Mouse (Mus musculus): ENCODE data around the gene Catsper3. TPM values are rescaled to one million over a fixed set of nuclear protein-coding genes. Genes with fewer than 3 reads are reported as not detected.

Catsper3 gene
- not detected in 4 replicates for total RNA-seq (2023; ENCODE audit: inconsistent age)

DNA sequence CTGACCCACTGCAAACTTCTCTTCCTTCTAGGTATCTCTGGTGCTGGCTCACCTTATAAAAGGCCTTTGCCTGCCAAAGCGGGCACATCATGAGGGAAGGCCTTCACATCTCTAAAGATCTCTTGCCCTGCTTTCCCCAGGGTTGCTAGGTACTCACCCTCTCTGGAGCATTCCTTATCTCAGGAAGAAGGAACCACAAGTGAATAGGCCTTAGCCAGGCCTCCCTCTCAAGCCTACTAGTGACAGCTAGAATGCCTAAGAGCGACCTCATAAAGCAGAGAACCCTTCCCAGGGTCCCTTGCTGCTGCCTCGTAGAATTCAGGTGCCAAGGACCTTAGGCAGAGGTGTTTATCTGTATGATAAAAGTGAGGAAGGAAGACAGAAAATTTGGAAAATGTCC lies at the start of gene Catsper3:
Catsper3 (plus strand) TSS at position 301 of the 400 bp plus-strand sequence.

DNA sequence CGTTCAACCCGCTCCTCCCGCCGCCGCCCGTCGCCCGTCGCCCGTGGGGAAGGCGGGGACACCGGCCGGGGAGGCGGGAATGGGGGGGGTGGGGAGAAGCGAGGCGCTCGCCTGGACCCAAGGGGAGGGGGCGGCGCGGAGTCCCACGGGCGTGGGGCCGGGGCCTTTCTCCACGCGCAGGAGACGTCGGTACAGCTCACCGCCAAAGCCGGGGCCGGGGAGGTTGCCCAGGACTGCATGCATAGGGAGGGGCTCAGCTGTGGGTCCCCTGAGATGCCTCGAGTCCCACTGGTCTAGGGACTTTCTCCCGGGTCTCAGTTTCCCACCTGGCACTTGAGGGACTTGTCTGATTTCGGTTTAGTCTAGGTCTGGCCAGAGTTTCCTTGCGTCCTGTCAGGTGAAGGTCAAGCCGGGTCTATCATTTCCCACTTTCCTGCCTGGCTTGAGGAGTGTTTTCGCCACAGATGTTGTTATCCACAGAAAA lies 51.8 kb downstream of the Catsper3 start, which contains the start of gene Pitx1:
Pitx1 (minus strand) TSS at position 51 of the 484 bp plus-strand sequence.

Other genes starting within 250 kb of the Catsper3 start
- gene Ddx41, start 247.9 kb upstream of the Catsper3 start, total RNA-seq (2023; ENCODE audit: inconsistent age) = 135 to 156 TPM (median 143 TPM) in 4 replicates
- 144 to 171 TPM (median 151 TPM) in 4 replicates for gene Fam193b, start 213.4 kb upstream of the Catsper3 start, total RNA-seq (2023; ENCODE audit: inconsistent age)
- 83.2 to 101 TPM (median 86.8 TPM) in 4 replicates for gene Tmed9, start 210.8 kb upstream of the Catsper3 start, total RNA-seq (2023; ENCODE audit: inconsistent age)
- 22.5 to 24.4 TPM (median 23.2 TPM) in 4 replicates for gene B4galt7, start 184.7 kb upstream of the Catsper3 start, total RNA-seq (2023; ENCODE audit: inconsistent age)
- 17.3 to 18.7 TPM (median 17.5 TPM) in 4 replicates for gene Caml, start 161.6 kb upstream of the Catsper3 start, total RNA-seq (2023; ENCODE audit: inconsistent age)
- 100 to 113 TPM (median 107 TPM) in 4 replicates for gene Ddx46, start 149.5 kb upstream of the Catsper3 start, total RNA-seq (2023; ENCODE audit: inconsistent age)
- gene B230219D22Rik, start 91.4 kb upstream of the Catsper3 start, total RNA-seq (2023; ENCODE audit: inconsistent age) = 20.4 to 23.3 TPM (median 21.8 TPM) in 4 replicates
- 12.4 to 14.4 TPM (median 13.3 TPM) in 4 replicates for gene Txndc15, start 69.9 kb upstream of the Catsper3 start, total RNA-seq (2023; ENCODE audit: inconsistent age)
- gene Pcbd2, start 57.2 kb upstream of the Catsper3 start, total RNA-seq (2023; ENCODE audit: inconsistent age) = 27.7 to 36.6 TPM (median 31.0 TPM) in 4 replicates
- gene Pitx1, start 51.6 kb downstream of the Catsper3 start, total RNA-seq (2023; ENCODE audit: inconsistent age) = not detected in 4 replicates

Data from B cell, adult (primary cell).